Mouse (Mus musculus) thymus, postnatal 0 days (tissue): ENCODE data around the gene Snai3. TPM values are rescaled to one million over a fixed set of nuclear protein-coding genes. Genes with fewer than 3 reads are reported as not detected.

ENCODE experiments used
- DNase-seq: peaks from one replicate; pipeline ENCODE4 v3.0.0-alpha.2; 2015; ENCODE audit warnings: low spot score
- polyA plus RNA-seq: library from polyadenylated mRNA; unstranded; fragments of >200 nt; fragmentation: Nextera tagmentation; extraction: Ambion mirVana; gene quantifications from 2 replicates; pipeline ENCODE4 v1.2.1, GENCODE M21; 2015

The Snai3 gene
- polyA plus RNA-seq: 37.5 TPM in 2 replicates

- peak; percentile 79 for DNase-seq
Observed at GRCm38 (mm10) chr8:122460524-122461472, at the start of gene Snai3. Gene Snai3, minus strand, starts transcription at chr8:122460733.

GRCm38 (mm10) chr8:122500856-122501255, 40.3 kb upstream of the Snai3 start:
- peak; percentile 83 for DNase-seq

- peak; percentile 33 for DNase-seq
Observed at GRCm38 (mm10) chr8:122497912-122498311, 37.4 kb upstream of the Snai3 start.

- DNase-seq: no peak
Observed at GRCm38 (mm10) chr8:122497016-122497734, 36.6 kb upstream of the Snai3 start.

GRCm38 (mm10) chr8:122488387-122488786, 27.9 kb upstream of the Snai3 start:
- DNase-seq: no peak

- DNase-seq: no peak
Observed at GRCm38 (mm10) chr8:122484831-122485230, 24.3 kb upstream of the Snai3 start.

- DNase-seq: no peak
Observed at GRCm38 (mm10) chr8:122483877-122484276, 23.3 kb upstream of the Snai3 start.

GRCm38 (mm10) chr8:122482448-122482847, 21.9 kb upstream of the Snai3 start:
- no peak for DNase-seq

GRCm38 (mm10) chr8:122475580-122476320, 15.2 kb upstream of the Snai3 start, which contains the start of the genes Rnf166 and Ctu2:
Gene Rnf166, minus strand, starts transcription at chr8:122476064.
Gene Ctu2, plus strand, starts transcription at chr8:122476143.
- peak; percentile 94 for DNase-seq

GRCm38 (mm10) chr8:122474951-122475560, 14.5 kb upstream of the Snai3 start:
- peak; percentile 67 for DNase-seq

GRCm38 (mm10) chr8:122473911-122474421, 13.4 kb upstream of the Snai3 start:
- peak; percentile 92 for DNase-seq

GRCm38 (mm10) chr8:122470691-122471090, 10.2 kb upstream of the Snai3 start:
- peak; percentile 69 for DNase-seq

GRCm38 (mm10) chr8:122469965-122470364, 9.4 kb upstream of the Snai3 start:
- DNase-seq: peak; percentile 91

GRCm38 (mm10) chr8:122469407-122469806, 8.9 kb upstream of the Snai3 start:
- DNase-seq: no peak

GRCm38 (mm10) chr8:122467816-122468215, 7.3 kb upstream of the Snai3 start:
- peak; percentile 63 for DNase-seq

GRCm38 (mm10) chr8:122464985-122465384, 4.5 kb upstream of the Snai3 start:
- DNase-seq: no peak

GRCm38 (mm10) chr8:122463651-122464640, 3.4 kb upstream of the Snai3 start:
- DNase-seq: peak; percentile 94

- DNase-seq: no peak
Observed at GRCm38 (mm10) chr8:122462510-122462909, 2.0 kb upstream of the Snai3 start.

- no peak for DNase-seq
Observed at GRCm38 (mm10) chr8:122461473-122462148, 1.1 kb upstream of the Snai3 start.
